Mouse (Mus musculus) ES-E14 (cell line): Measurements from ENCODE around the gene Per1.

Experiments
- CHD2 ChIP-seq: IDR thresholded peaks from 2 replicates; pipeline ENCODE4 v1.6.1; 2014; ENCODE audit warnings: mild to moderate bottlenecking, low read depth, low read length, inconsistent platforms
- MAFK ChIP-seq: IDR thresholded peaks from 2 replicates; pipeline ENCODE4 v1.6.1; 2014; ENCODE audit warnings: mild to moderate bottlenecking, low read depth, low read length, inconsistent platforms; ENCODE audit not compliant: insufficient read depth
- ZC3H11A ChIP-seq: IDR thresholded peaks from 2 replicates; pipeline ENCODE4 v1.6.1; 2012; ENCODE audit warnings: low read depth, mild to moderate bottlenecking, inconsistent platforms, low read length, borderline replicate concordance
- ZNF384 ChIP-seq: IDR thresholded peaks from 2 replicates; pipeline ENCODE4 v1.6.1; 2012; ENCODE audit warnings: low read depth, low read length, inconsistent platforms

DNA sequence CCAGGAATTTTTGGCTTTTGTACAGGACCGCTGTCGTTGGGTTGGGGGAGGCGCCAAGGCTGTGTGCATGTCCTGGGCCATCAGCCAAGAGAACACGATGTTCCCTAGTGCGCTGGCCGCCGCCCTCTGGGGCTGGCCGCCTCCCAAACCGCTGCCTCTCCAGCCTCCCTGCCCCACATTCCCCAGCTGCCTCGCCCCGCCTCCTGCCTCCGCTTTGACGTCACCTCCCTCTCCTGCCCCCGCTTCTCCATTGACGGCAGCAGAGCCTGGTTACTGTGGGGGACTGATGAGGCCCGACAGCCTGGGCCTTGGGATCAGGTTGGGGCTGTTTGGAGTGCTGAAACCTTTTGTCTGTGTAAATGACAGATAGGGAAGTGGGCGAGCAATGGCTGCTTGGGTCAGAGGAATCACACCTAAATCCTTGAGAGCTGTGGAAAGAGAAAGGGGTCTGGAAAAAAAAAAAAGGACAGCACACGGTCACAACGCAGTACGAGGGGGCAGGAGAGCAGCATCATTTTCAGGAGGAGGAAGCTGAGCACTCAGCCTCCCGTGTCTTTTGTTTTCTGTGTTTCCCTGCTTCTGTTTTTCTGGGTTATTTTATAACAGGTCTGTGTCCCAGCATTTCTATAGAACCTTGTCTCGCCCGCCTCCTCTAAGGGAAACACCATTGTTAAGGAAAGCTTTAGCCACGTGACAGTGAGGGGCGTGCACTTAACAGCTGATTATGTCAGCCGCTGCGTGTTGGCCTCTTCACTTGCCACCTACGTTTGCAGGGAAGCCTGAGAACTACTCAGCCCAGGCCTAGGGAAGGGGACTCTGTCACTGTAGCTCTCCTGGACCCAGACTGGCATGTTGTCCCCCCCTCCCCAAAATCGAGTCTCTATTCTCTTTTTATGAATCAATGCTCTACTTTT lies 2.2 kb downstream of the Per1 start:
- TF ChIP-seq CHD2 (no peak), ZNF384 (no peak), MAFK (no peak), ZC3H11A (no peak)
